Mouse (Mus musculus) C2C12 (cell line): Measurements from ENCODE around the gene Cant1.

Source experiments
- CEBPB ChIP-seq: IDR thresholded peaks from one replicate; pipeline ENCODE4 v1.6.1; 2011; ENCODE audit warnings: low read depth, mild to moderate bottlenecking, control low read depth, moderate library complexity
- CTCF ChIP-seq: IDR thresholded peaks from one replicate; pipeline ENCODE4 v1.5.1; 2011; ENCODE audit not compliant: control insufficient read depth, insufficient read depth, insufficient read length
- MAX ChIP-seq: IDR thresholded peaks from one replicate; pipeline ENCODE4 v1.6.1; 2011; ENCODE audit warnings: mild to moderate bottlenecking, control low read depth
- USF1 ChIP-seq: IDR thresholded peaks from one replicate; pipeline ENCODE4 v1.6.1; 2011; ENCODE audit warnings: low read depth, mild to moderate bottlenecking, control low read depth, moderate library complexity

- TF ChIP-seq CTCF (no peak), MAX (no peak), USF1 (no peak), CEBPB (no peak)
These were observed 47.0 kb downstream of the Cant1 start for GRCm38 (mm10) chr11:118371876-118372275.
